In the genomic region with DNA sequence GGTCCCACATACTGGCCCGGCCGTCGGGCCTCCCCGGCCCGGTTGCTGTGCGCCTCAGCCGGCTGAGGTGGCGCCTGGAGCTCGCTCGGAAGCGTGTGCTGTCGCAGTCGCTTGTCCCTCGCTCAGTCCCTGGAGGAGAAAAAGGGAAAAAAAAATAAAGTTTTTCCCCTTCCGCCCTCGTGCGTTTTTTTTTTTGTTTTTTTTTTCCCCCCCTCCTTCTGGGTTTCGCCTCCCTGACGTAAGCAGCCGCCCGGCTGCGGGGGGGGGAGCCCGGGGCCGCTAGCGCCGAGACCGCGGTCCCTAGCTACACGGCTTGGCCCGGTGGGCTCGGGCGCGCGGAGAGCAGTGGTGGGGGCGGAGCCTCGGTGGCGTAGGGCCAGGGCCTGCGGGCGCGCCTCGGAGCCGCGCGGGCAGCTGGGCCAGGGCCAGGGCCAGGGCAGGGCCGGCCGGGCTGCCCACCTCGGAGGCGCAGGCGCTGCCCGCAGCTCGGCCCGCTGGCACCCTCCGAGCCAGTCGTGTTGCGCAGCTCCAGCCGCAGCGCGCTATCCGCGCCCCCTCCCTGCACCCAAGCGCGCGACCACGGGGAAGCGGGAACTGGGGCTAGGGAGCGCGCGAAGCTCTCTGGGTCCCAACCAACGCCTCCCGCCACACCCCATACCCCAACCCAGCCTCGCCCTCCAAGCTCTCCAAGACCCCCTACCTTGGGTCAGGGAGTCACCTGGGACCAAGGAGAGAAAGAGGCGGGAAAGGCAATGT, we compare ENCODE assay signal across 8 mouse cellular contexts. TPM values are rescaled to one million over a fixed set of nuclear protein-coding genes. Genes with fewer than 3 reads are reported as not detected.
DNase-seq lines count a peak whose midpoint lies in the region; ATAC-seq and TF ChIP-seq lines count a peak whose summit lies in the region.

No protein-coding gene starts in this region.

- 0 out of 2 replicates have a peak, but pooled peaks cover 5% of the 10 kb centered on the region for H3K9me3 ChIP-seq in forebrain, embryonic 10.5 days
- no peaks in the 10 kb centered on the region for H3K9me3 ChIP-seq in lung, postnatal 0 days (ENCODE audit: low read length)

- peak; percentile 80 for ATAC-seq in lung, postnatal 0 days
- no peak for ATAC-seq in activated CD4-positive, CD25-positive, alpha-beta regulatory T cell, adult 4 months

- peak overlapping the region; percentile 90 for H3K4me3 ChIP-seq in C2C12 (ENCODE audit: insufficient read depth, poor library complexity, severe bottlenecking)
- peak overlapping the region; percentile 78 for H3K4me3 ChIP-seq in forebrain, embryonic 10.5 days
- peak overlapping the region; percentile 58 for H3K4me3 ChIP-seq in lung, postnatal 0 days (ENCODE audit: low read depth, low read length)

- TF ChIP-seq CTCF in C2C12 (IDR thresholded peaks at IDR 0.05; ENCODE audit: control insufficient read depth, insufficient read depth, insufficient read length) = no peak
- 0 out of 2 replicates have a peak, but pooled peaks have one; percentile 6 for TF ChIP-seq CTCF in lung, postnatal 0 days (IDR thresholded peaks at IDR 0.05)

- H3K27me3 ChIP-seq in C2C12 (ENCODE audit: control insufficient read depth, insufficient read depth, insufficient read length) = no peaks in the 10 kb centered on the region
- H3K27me3 ChIP-seq in forebrain, embryonic 10.5 days (ENCODE audit: poor library complexity, severe bottlenecking) = peaks cover 69% of the 10 kb centered on the region
- peaks cover 28% of the 10 kb centered on the region for H3K27me3 ChIP-seq in lung, postnatal 0 days (replicated peaks; ENCODE audit: insufficient read depth, low read length)

- H3K27ac ChIP-seq in forebrain, embryonic 10.5 days = peak overlapping the region; percentile 88
- no peak overlapping the region for H3K27ac ChIP-seq in lung, postnatal 0 days (ENCODE audit: low read length)

- peaks cover 34% of the 10 kb centered on the region for H3K79me3 ChIP-seq in C2C12 (ENCODE audit: low read depth)

- peaks cover 23% of the 10 kb centered on the region for H3K36me3 ChIP-seq in C2C12 (ENCODE audit: control insufficient read depth, insufficient read depth)
- H3K36me3 ChIP-seq in forebrain, embryonic 10.5 days (replicated peaks) = no peaks in the 10 kb centered on the region
- H3K36me3 ChIP-seq in lung, postnatal 0 days (ENCODE audit: insufficient read depth, low read length) = no peaks in the 10 kb centered on the region

- peak; percentile 79 for DNase-seq in ZHBTc4 (ENCODE audit: low read depth, low spot score)
- peak; percentile 67 for DNase-seq in forebrain, embryonic 10.5 days (ENCODE audit: extremely low spot score, low spot score)
- DNase-seq in heart, postnatal 14 days = peak; percentile 70 to 76
- peak; percentile 66 to 86 for DNase-seq in kidney, postnatal 36 days
- peak; percentile 51 for DNase-seq in lung, postnatal 0 days (ENCODE audit: low spot score)
- DNase-seq in ovary, postnatal 14 days (ENCODE audit: low spot score) = peak; percentile 61

- peak overlapping the region; percentile 99 for H3K4me2 ChIP-seq in lung, postnatal 0 days (replicated peaks; ENCODE audit: low read depth, low read length)

- H3K4me1 ChIP-seq in forebrain, embryonic 10.5 days = peaks cover 37% of the 10 kb centered on the region
- H3K4me1 ChIP-seq in lung, postnatal 0 days (ENCODE audit: insufficient read depth, low read depth, low read length) = no peaks in the 10 kb centered on the region

- intact Hi-C loops in heart, postnatal 14 days (cut with DNase I) = no loop called here

- WGBS in forebrain, embryonic 10.5 days = under 1% methylated on average over 70 of the region's 72 CpGs
- WGBS in lung, postnatal 0 days = under 1% methylated on average over 53 of the region's 72 CpGs

- no peak overlapping the region for H3K9ac ChIP-seq in lung, postnatal 0 days (replicated peaks; ENCODE audit: low read depth)

- H3K79me2 ChIP-seq in C2C12 (ENCODE audit: control insufficient read depth, insufficient read depth) = peaks cover 49% of the 10 kb centered on the region

- peak overlapping the region; percentile 77 for H3ac ChIP-seq in C2C12 (ENCODE audit: control insufficient read depth, insufficient read length, low read depth)

- TF ChIP-seq EP300 in lung, postnatal 0 days (IDR thresholded peaks at IDR 0.05) = no peak

TF ChIP-seq in C2C12, 6 proteins besides CTCF, POLR2A, EP300 and RAD21:
- TF ChIP-seq FOSL1 (IDR thresholded peaks at IDR 0.05; ENCODE audit: insufficient read depth, low read length, poor library complexity, severe bottlenecking) (no peak), MAX (IDR thresholded peaks at IDR 0.05) (peak; percentile 63)

RNA-seq across cellular contexts. Expression of gene Abr, which starts 1.3 kb away (rescaled TPM):
- 72.8 TPM for polyA plus RNA-seq in C2C12 (2012; fragmentation: generic; extraction: Trizol)
- polyA plus RNA-seq in forebrain, embryonic 10.5 days (2016; fragmentation: Nextera tagmentation; extraction: Ambion mirVana) = 25.8 and 27.0 TPM in 2 replicates
- 10 to 100 TPM; 29.4 to 34.3 TPM for total RNA-seq in heart, postnatal 14 days (2021)
- 16.6 and 17.2 TPM in 2 replicates for polyA plus RNA-seq in lung, postnatal 0 days (2015; fragmentation: Nextera tagmentation; extraction: Ambion mirVana)
- 10 to 100 TPM; 14.4 to 14.8 TPM for polyA plus RNA-seq in activated CD4-positive, CD25-positive, alpha-beta regulatory T cell, adult 4 months (2017; shearing (Covaris generic))

RNA-seq across cellular contexts. Expression of gene Bhlha9, which starts 48.9 kb away (rescaled TPM):
- 0.05 TPM for polyA plus RNA-seq in C2C12 (2012; fragmentation: generic; extraction: Trizol)
- polyA plus RNA-seq in forebrain, embryonic 10.5 days (2016; fragmentation: Nextera tagmentation; extraction: Ambion mirVana) = not detected in 2 replicates
- not detected for total RNA-seq in heart, postnatal 14 days (2021)
- not detected in 2 replicates for polyA plus RNA-seq in lung, postnatal 0 days (2015; fragmentation: Nextera tagmentation; extraction: Ambion mirVana)
- polyA plus RNA-seq in activated CD4-positive, CD25-positive, alpha-beta regulatory T cell, adult 4 months (2017; shearing (Covaris generic)) = not detected

RNA-seq across cellular contexts. Expression of gene Trarg1, which starts 56.2 kb away (rescaled TPM):
- 0.05 TPM for polyA plus RNA-seq in C2C12 (2012; fragmentation: generic; extraction: Trizol)
- polyA plus RNA-seq in forebrain, embryonic 10.5 days (2016; fragmentation: Nextera tagmentation; extraction: Ambion mirVana) = 0.05 and 0.15 TPM in 2 replicates
- total RNA-seq in heart, postnatal 14 days (2021) = 1 to 10 TPM; 5.0 to 5.1 TPM
- polyA plus RNA-seq in lung, postnatal 0 days (2015; fragmentation: Nextera tagmentation; extraction: Ambion mirVana) = 4.7 and 7.1 TPM in 2 replicates
- polyA plus RNA-seq in activated CD4-positive, CD25-positive, alpha-beta regulatory T cell, adult 4 months (2017; shearing (Covaris generic)) = under 1 TPM in 1 of 2 experiments, not detected in 1; 0.56 TPM
